Mouse (Mus musculus): ENCODE measurements around the gene Negr1.

DNA sequence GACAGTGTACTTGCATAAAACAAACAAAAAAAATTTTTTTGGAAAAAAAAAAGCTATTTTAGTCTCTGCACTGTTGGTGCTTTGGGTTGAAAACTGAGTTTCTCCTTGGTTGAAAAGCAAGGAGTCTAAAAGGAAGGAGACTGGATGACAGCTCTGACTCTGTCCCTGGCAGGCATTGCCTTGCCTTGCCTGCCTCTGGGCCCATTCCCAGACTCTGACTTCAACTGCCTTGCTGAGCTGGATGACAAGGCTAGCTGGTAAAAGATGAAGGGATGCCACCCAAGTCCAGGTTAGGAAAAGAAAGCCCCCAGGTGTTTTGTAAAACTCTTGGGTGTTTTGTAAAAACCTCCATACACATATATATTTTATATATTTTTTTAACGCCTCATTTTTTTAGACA is 712.5 kb downstream of the Negr1 start:
- TF ChIP-seq CTCF (IDR thresholded peaks at IDR 0.05; ENCODE audit: control insufficient read depth, insufficient read depth, insufficient read length) (no peak), MAX (IDR thresholded peaks at IDR 0.05) (no peak), USF1 (IDR thresholded peaks at IDR 0.05; ENCODE audit: low read depth) (no peak), MYOD1 (IDR thresholded peaks at IDR 0.05; ENCODE audit: control insufficient read depth, insufficient read length, low read depth) (no peak), CEBPB (IDR thresholded peaks at IDR 0.05; ENCODE audit: low read depth) (no peak), MYOG (IDR thresholded peaks at IDR 0.05; ENCODE audit: control insufficient read depth, extremely low read depth, insufficient read length) (no peak)
